In genomic region chr14:58274440-58274839, GRCm38 (mm10) we compare ENCODE assay signal across 7 mouse cellular contexts.
A peak's percentile ranks its signal among the peaks of the same experiment; 100 is the strongest.
DNase-seq lines count a peak whose midpoint lies in the region; ATAC-seq and TF ChIP-seq lines count a peak whose summit lies in the region.
"Not testable (repeated sequence)": the region's sequence is repeated elsewhere in the genome, so short reads cannot be mapped to it uniquely, and the experiment has no call there.

No protein-coding gene starts in this region.

- not testable (repeated sequence) for H3K4me3 ChIP-seq in kidney, adult 2 months (ENCODE audit: insufficient read depth, low read depth, low read length); kidney, embryonic 14.5 days (ENCODE audit: low read length); kidney, embryonic 15.5 days (replicated peaks); kidney, embryonic 16.5 days (ENCODE audit: low read length); kidney, postnatal 0 days (replicated peaks; ENCODE audit: low read depth, low read length); lung, postnatal 0 days (ENCODE audit: low read depth, low read length)

- not testable (repeated sequence) for H3K27me3 ChIP-seq in kidney, adult 2 months (replicated peaks; ENCODE audit: control insufficient read depth, insufficient read depth, low read length); kidney, embryonic 14.5 days (ENCODE audit: control insufficient read depth, insufficient read depth, low read length); kidney, embryonic 15.5 days; kidney, embryonic 16.5 days (ENCODE audit: insufficient read depth, low read length); kidney, postnatal 0 days (ENCODE audit: insufficient read depth, low read length); lung, postnatal 0 days (replicated peaks; ENCODE audit: insufficient read depth, low read length)

- ATAC-seq in kidney, embryonic 14.5 days (ENCODE audit: low FRiP score, low TSS enrichment) = peak; percentile 76; the same call in 1 of the 2 replicates
- peak; percentile 70; the same call in 1 of the 2 replicates for ATAC-seq in kidney, embryonic 15.5 days (replicated peaks; ENCODE audit: low FRiP score)
- peak; percentile 73 for ATAC-seq in kidney, embryonic 16.5 days (ENCODE audit: low FRiP score, low TSS enrichment)
- not testable (repeated sequence) for ATAC-seq in kidney, postnatal 0 days (replicated peaks; ENCODE audit: low FRiP score, low read depth); lung, postnatal 0 days

- peak; percentile 6 for DNase-seq in kidney, adult 2 months
- peak; percentile 85 for DNase-seq in kidney, postnatal 0 days (ENCODE audit: low spot score)
- DNase-seq in kidney, postnatal 14 days = peak; percentile 23
- peak; percentile 6 for DNase-seq in lung, postnatal 0 days (ENCODE audit: low spot score)

- H3K4me1 ChIP-seq in kidney, adult 2 months (ENCODE audit: control insufficient read depth, insufficient read depth, low read length); kidney, embryonic 14.5 days (ENCODE audit: control insufficient read depth, insufficient read depth, low read length); kidney, postnatal 0 days (replicated peaks; ENCODE audit: insufficient read depth, low read length); lung, postnatal 0 days (ENCODE audit: insufficient read depth, low read depth, low read length): not testable (repeated sequence)
- peaks cover 17% of the 10 kb centered on the region for H3K4me1 ChIP-seq in kidney, embryonic 15.5 days
- peaks cover 15% of the 10 kb centered on the region for H3K4me1 ChIP-seq in kidney, embryonic 16.5 days (ENCODE audit: insufficient read depth, low read length)

- not testable (repeated sequence) for H3K4me2 ChIP-seq in kidney, embryonic 14.5 days (replicated peaks; ENCODE audit: low read depth, low read length); kidney, embryonic 15.5 days; kidney, embryonic 16.5 days (replicated peaks; ENCODE audit: low read depth, low read length); kidney, postnatal 0 days (ENCODE audit: low read length); lung, postnatal 0 days (replicated peaks; ENCODE audit: low read depth, low read length)

- 58% methylated on average over 2 of the region's 2 CpGs for WGBS in kidney, adult 2 months
- 26% methylated on average over 2 of the region's 2 CpGs for WGBS in kidney, embryonic 14.5 days
- 28% methylated on average over 2 of the region's 2 CpGs for WGBS in kidney, embryonic 15.5 days
- 20% methylated on average over 2 of the region's 2 CpGs for WGBS in kidney, embryonic 16.5 days
- WGBS in kidney, postnatal 0 days = 28% methylated on average over 2 of the region's 2 CpGs
- 12% methylated on average over 2 of the region's 2 CpGs for WGBS in lung, postnatal 0 days

- H3K36me3 ChIP-seq in kidney, adult 2 months (ENCODE audit: control insufficient read depth, insufficient read depth, low read length); kidney, embryonic 14.5 days (ENCODE audit: control insufficient read depth, insufficient read depth, low read length); kidney, embryonic 15.5 days; kidney, embryonic 16.5 days (ENCODE audit: insufficient read depth, low read length); kidney, postnatal 0 days (ENCODE audit: insufficient read depth, low read length); lung, postnatal 0 days (ENCODE audit: insufficient read depth, low read length): not testable (repeated sequence)

- not testable (repeated sequence) for H3K9ac ChIP-seq in kidney, embryonic 14.5 days (ENCODE audit: low read depth, low read length); kidney, embryonic 15.5 days; kidney, embryonic 16.5 days (replicated peaks; ENCODE audit: low read length); kidney, postnatal 0 days (ENCODE audit: low read depth, low read length); lung, postnatal 0 days (replicated peaks; ENCODE audit: low read depth)

- TF ChIP-seq EP300 in lung, postnatal 0 days (IDR thresholded peaks at IDR 0.05) = not testable (repeated sequence)

- not testable (repeated sequence) for H3K27ac ChIP-seq in kidney, adult 2 months (ENCODE audit: insufficient read depth, low read depth, low read length); kidney, embryonic 14.5 days (ENCODE audit: low read depth, low read length); kidney, embryonic 16.5 days (ENCODE audit: low read length); kidney, postnatal 0 days; lung, postnatal 0 days (ENCODE audit: low read length)
- H3K27ac ChIP-seq in kidney, embryonic 15.5 days = peak overlapping the region; percentile 60; the same call in 1 of the 2 replicates

- not testable (repeated sequence) for H3K9me3 ChIP-seq in kidney, embryonic 14.5 days (ENCODE audit: control insufficient read depth, low read length); kidney, embryonic 15.5 days (replicated peaks); kidney, embryonic 16.5 days (ENCODE audit: low read length); kidney, postnatal 0 days (replicated peaks; ENCODE audit: low read length); lung, postnatal 0 days (ENCODE audit: low read length)

- not testable (repeated sequence) for TF ChIP-seq POLR2A in kidney, adult 2 months (IDR thresholded peaks at IDR 0.05; ENCODE audit: low read depth, low read length)

- TF ChIP-seq CTCF in kidney, adult 2 months (conservative IDR thresholded peaks at IDR 0.05; ENCODE audit: insufficient read depth, insufficient read length, low read depth, low read length); kidney, postnatal 0 days (IDR thresholded peaks at IDR 0.05; ENCODE audit: low read depth); lung, postnatal 0 days (IDR thresholded peaks at IDR 0.05): not testable (repeated sequence)

Comparison
In these comparisons a context has a peak if more than half of its experiments do, and no peak if none do; other contexts are left out.
1. DNase-seq: peak in every context shown above with its lines; median percentile 85 in kidney, postnatal 0 days; 23 in kidney, postnatal 14 days; 6 in kidney, adult 2 months; 6 in lung, postnatal 0 days.